Mouse (Mus musculus) midbrain, embryonic 11.5 days (tissue): ENCODE measurements at regions not wholly inside any gene's neighbourhood (a gene's known extent, or its start where the extent isn't known, plus 50 kb on each side); places are given as distances from the start of the nearest gene placed in this dataset.
A peak's percentile ranks its signal among the peaks of the same experiment; 100 is the strongest.

Experiments used
- ATAC-seq: fragments of 200-750 bp; cut with Nextera tagmentation; 2 replicates; pipeline ENCODE4 v1.8.0; 2017; ENCODE audit warnings: moderate TSS enrichment, moderate library complexity; ENCODE audit not compliant: low FRiP score
- DNase-seq: peaks from one replicate; pipeline ENCODE4 v3.0.0; 2015; ENCODE audit warnings: low spot score; ENCODE audit errors: missing footprints
- H3K27ac ChIP-seq: fragments of 300-500 bp; sonication (generic); 2 replicates; pipeline ENCODE4 v1.5.1; 2014; ENCODE audit warnings: low read depth, low read length
- H3K27me3 ChIP-seq: fragments of 300-500 bp; sonication (generic); 2 replicates; pipeline ENCODE4 v1.6.1; 2014; ENCODE audit warnings: mild to moderate bottlenecking, low read length, moderate library complexity, mixed read lengths; ENCODE audit not compliant: control insufficient read depth, insufficient read depth
- H3K36me3 ChIP-seq: fragments of 300-500 bp; sonication (generic); 2 replicates; pipeline ENCODE4 v1.6.1; 2014; ENCODE audit warnings: mild to moderate bottlenecking, low read length, moderate library complexity, mixed read lengths; ENCODE audit not compliant: control insufficient read depth, insufficient read depth
- H3K4me1 ChIP-seq: fragments of 300-500 bp; sonication (generic); 2 replicates; pipeline ENCODE4 v1.6.1; 2014; ENCODE audit warnings: low read length; ENCODE audit not compliant: control insufficient read depth, insufficient read depth
- H3K4me2 ChIP-seq: fragments of 300-500 bp; sonication (generic); 2 replicates; pipeline ENCODE4 v1.6.1; 2014; ENCODE audit warnings: mild to moderate bottlenecking, moderate library complexity
- H3K4me3 ChIP-seq: fragments of 300-500 bp; sonication (generic); 2 replicates; pipeline ENCODE4 v1.5.1; 2014; ENCODE audit warnings: low read depth, low read length
- H3K9ac ChIP-seq: fragments of 300-500 bp; sonication (generic); 2 replicates; pipeline ENCODE4 v1.6.1; 2014; ENCODE audit warnings: low read length
- H3K9me3 ChIP-seq: fragments of 300-500 bp; sonication (generic); 2 replicates; pipeline ENCODE4 v1.6.1; 2016; ENCODE audit warnings: low read length; ENCODE audit not compliant: control insufficient read depth
- WGBS: fragments of 180-500 bp; shearing (Covaris S2); extraction: QIAGEN DNeasy Blood & Tissue Kit; methylation state at CpG from one replicate; pipeline ENCODE4 v1.1.7; 2014; 5-methylcytosine and 5-hydroxymethylcytosine counted together

DNA sequence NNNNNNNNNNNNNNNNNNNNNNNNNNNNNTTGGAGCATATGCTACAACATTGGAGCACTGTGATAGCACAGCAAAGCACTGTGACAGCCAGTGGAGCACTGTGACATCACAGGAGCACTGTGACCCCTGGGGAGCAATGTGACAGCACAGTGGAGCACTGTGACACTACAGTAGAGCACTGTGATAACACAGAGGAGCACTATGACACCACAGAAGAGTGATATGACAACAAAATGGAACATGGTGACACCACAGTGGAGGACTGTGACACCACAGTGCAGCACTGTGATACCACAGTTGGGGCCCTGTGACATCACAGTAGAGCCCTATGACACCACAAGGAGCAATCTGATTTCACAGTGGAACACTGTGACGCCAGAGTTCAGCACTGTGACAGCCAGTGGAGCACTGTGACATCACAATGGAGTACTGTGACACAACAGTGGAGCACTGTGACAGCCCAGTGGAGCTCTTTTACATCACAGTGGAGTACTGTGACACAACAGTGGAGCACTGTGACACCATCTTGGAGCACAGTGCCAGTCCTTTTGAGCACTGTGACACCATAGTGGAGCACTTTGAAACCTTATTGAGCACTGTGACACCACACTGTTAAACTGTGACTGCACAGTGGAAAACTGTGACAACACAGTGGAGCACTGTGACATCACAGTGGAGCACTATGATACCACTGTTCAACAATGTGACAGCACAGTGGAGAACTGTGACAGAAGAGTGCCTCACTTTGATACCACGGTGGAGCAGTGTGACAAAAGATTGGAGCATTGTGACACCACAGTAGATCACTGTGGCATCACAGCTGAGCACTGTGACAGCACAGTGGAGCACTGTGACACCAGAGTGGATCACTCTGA, 116.9 kb upstream of the Vmn1r2 start:
- 58% methylated on average over 2 of the region's 2 CpGs for WGBS
- Histone ChIP-seq H3K9me3 (peaks cover 54% of the 10 kb centered on the region), H3K4me3 (no peak overlapping the region), H3K27me3 (no peaks in the 10 kb centered on the region), H3K9ac (no peak overlapping the region), H3K4me2 (no peak overlapping the region), H3K4me1 (no peaks in the 10 kb centered on the region), H3K27ac (no peak overlapping the region), H3K36me3 (no peaks in the 10 kb centered on the region)
- DNase-seq (peak; percentile 68), ATAC-seq (peak; percentile 59)

DNA sequence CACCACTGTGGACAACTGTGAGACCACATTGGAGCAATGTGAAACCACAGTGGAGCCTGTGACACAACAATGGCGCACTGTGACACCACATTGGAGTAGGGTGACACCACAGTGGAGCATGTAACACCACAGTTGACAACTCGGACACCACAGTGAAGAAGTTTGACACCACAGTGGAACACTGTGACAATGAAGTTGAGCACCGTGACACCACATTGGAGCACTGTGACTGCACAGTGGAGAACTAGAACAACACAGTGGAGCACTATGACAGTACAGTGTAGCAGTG, 116.3 kb upstream of the Vmn1r2 start:
- ATAC-seq: peak; percentile 3; the same call in 1 of the 2 replicates
- 80% methylated on average over 3 of the region's 3 CpGs for WGBS
- Histone ChIP-seq H3K36me3 (no peaks in the 10 kb centered on the region), H3K27me3 (no peaks in the 10 kb centered on the region), H3K27ac (no peak overlapping the region), H3K4me1 (no peaks in the 10 kb centered on the region), H3K9me3 (peaks cover 60% of the 10 kb centered on the region), H3K4me2 (no peak overlapping the region), H3K4me3 (no peak overlapping the region), H3K9ac (no peak overlapping the region)
- no peak for DNase-seq

DNA sequence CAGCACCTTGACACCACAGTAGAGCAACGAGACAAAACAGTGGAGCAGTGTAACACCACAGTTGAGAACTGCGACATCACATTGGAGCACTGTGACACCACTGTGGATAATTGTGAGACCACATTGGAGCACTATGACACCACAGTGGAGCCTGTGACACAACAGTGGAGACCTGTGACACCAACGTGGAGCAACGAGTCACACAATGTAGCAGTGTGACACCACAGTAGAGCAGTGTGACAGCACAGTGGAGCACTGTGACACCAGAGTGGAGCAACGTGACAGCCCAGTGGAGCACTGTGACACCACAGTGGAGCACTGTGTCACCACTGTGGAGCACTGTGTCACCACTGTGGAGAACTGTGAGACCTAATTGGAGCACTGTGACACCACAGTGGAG, 115.9 kb upstream of the Vmn1r2 start:
- H3K27ac ChIP-seq: no peak overlapping the region
- no peaks in the 10 kb centered on the region for H3K27me3 ChIP-seq
- H3K9ac ChIP-seq: no peak overlapping the region
- no peak overlapping the region for H3K4me2 ChIP-seq
- peaks cover 64% of the 10 kb centered on the region for H3K9me3 ChIP-seq
- no peak overlapping the region for H3K4me3 ChIP-seq
- no peaks in the 10 kb centered on the region for H3K36me3 ChIP-seq
- peak; percentile 17 for DNase-seq
- H3K4me1 ChIP-seq: no peaks in the 10 kb centered on the region
- 0 out of 2 replicates have a peak, but pooled peaks have one; percentile 2 for ATAC-seq
- WGBS: 69% methylated on average over 5 of the region's 5 CpGs

DNA sequence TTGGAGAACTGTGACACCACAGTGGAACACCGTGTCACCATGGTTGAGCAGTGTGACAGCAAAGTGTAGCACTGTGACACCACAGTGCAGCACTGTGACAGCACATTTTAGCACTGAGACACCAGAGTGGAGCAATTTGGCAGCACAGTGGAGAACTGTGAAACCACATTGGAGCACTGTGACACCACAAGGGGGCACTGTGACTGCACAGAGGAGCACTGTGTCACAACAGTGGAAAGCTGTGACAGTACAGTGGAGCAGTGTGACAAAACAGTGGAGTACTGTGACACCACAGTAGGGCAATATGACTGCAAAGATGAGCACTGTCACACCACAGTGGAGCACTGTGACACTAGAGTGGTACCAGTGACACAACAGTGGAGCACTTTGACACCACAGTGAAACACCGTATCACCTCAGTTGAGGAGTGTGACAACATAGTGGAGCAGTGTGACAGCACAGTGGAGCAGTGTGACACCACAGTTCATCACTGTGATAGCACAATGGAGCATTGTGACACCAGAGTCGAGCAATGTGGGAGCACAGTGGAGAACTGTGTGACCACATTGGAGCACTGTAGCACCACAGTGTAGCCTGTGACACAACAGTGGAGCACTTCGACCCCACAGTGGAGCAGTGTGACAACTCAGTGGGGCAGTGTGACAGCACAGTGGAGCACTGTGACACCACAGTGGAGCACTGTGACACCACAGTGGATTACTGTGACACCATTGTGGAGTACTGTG, 114.6 kb upstream of the Vmn1r2 start:
- no peak overlapping the region for H3K27ac ChIP-seq
- H3K27me3 ChIP-seq: no peaks in the 10 kb centered on the region
- H3K36me3 ChIP-seq: no peaks in the 10 kb centered on the region
- DNase-seq (peak; percentile 28), ATAC-seq (peak; percentile 18; the same call in 1 of the 2 replicates)
- no peak overlapping the region for H3K4me3 ChIP-seq
- peaks cover 65% of the 10 kb centered on the region for H3K9me3 ChIP-seq
- no peak overlapping the region for H3K4me2 ChIP-seq
- 82% methylated on average over 4 of the region's 4 CpGs for WGBS
- H3K9ac ChIP-seq: no peak overlapping the region
- H3K4me1 ChIP-seq: no peaks in the 10 kb centered on the region

DNA sequence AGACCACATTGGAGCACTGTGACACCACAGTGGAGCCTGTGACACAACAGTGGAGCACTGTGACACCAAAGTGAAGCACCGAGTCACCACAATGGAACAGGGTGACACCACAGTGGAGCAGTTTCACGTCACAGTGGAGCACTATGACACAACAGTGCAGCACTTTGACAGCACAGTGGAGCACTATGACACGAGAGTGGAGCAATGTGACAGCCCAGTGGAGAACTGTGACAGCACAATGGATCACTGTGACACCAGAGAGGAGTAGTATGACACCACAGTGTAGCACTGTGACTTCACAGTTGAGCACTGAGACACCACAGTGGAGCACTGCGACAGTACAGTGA, 114.1 kb upstream of the Vmn1r2 start:
- H3K27ac ChIP-seq: no peak overlapping the region
- H3K9ac ChIP-seq: no peak overlapping the region
- no peaks in the 10 kb centered on the region for H3K27me3 ChIP-seq
- no peaks in the 10 kb centered on the region for H3K36me3 ChIP-seq
- peak; percentile 3; the same call in 1 of the 2 replicates for ATAC-seq
- peak; percentile 72 for DNase-seq
- WGBS: 68% methylated on average over 4 of the region's 4 CpGs
- H3K4me1 ChIP-seq: no peaks in the 10 kb centered on the region
- no peak overlapping the region for H3K4me3 ChIP-seq
- no peak overlapping the region for H3K4me2 ChIP-seq
- H3K9me3 ChIP-seq: peaks cover 65% of the 10 kb centered on the region

DNA sequence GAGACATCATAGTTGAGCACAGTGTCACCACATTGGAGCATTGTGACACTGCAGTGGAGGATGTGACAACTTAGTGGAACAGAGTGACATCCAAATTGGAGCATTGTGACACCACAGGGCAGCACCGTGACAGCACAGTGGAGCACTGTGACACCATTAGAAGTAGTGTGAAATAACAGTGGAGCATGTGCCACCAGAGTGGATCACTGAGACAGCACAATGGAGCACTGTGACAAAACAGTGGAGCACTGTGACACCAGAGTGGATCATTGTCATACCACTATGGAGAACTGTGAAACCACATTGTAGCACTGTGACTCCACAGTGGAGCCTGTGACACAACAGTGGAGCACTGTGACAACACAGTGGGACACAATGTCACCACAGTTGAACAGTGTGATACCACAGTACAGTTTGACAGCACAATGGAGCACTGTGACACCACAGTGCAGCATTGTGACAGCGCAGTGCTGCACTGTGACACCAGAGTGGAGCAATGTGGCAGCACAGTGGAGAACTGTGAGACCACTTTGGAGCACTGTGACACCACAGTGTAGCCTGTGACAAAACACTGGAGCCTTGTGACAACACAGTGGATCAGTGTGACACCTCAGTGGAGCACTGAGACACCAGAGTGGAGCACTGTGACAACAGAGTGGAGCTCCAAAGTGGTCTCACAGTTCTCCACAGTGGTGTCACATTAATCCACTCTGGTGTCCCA, 113.5 kb upstream of the Vmn1r2 start:
- Histone ChIP-seq H3K9ac (no peak overlapping the region), H3K36me3 (no peaks in the 10 kb centered on the region), H3K4me2 (no peak overlapping the region), H3K4me3 (no peak overlapping the region), H3K4me1 (no peaks in the 10 kb centered on the region), H3K9me3 (peaks cover 69% of the 10 kb centered on the region), H3K27ac (no peak overlapping the region), H3K27me3 (no peaks in the 10 kb centered on the region)
- ATAC-seq (no peak), DNase-seq (peak; percentile 14)
- WGBS: 86% methylated on average over 2 of the region's 2 CpGs

DNA sequence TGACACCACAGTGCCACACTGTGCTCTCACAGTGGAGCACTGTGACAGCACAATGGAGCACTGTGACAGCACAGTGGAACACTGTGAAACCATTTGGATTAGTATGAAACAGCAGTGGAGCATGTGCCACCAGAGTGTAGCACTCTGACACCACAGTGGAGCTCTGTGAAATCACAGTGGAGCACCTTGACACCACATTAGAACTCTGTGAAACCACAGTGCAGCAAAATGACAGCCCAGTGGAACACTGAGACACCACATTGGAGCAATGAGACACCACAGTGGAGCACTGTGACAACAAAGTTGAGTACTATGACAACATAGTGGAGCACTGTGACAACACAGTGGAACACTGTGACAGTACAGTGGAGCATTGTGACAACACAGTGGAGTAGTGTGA, 112.2 kb upstream of the Vmn1r2 start:
- H3K9me3 ChIP-seq: peaks cover 80% of the 10 kb centered on the region
- no peak overlapping the region for H3K27ac ChIP-seq
- H3K4me3 ChIP-seq: no peak overlapping the region
- no peaks in the 10 kb centered on the region for H3K27me3 ChIP-seq
- ATAC-seq: no peak
- peak; percentile 74 for DNase-seq
- no peaks in the 10 kb centered on the region for H3K4me1 ChIP-seq
- H3K4me2 ChIP-seq: no peak overlapping the region
- no peak overlapping the region for H3K9ac ChIP-seq
- H3K36me3 ChIP-seq: no peaks in the 10 kb centered on the region

DNA sequence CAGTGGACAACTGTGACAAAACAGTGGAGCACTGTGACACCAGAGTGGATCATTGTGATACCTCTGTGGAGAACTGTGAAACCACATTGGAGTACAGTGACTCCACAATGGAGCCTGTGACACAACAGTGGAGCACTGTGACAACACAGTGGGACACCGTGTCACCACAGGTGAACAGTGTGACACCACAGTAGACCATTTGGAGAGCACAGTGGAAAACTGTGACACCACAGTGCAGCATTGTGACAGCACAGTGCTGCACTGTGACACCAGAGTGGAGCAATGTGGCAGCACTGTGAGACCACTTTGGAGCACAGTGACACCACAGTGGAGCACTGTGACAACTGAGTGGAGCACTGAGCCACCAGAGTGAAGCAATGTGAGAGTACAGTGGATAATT, 111.7 kb upstream of the Vmn1r2 start:
- ATAC-seq: no peak
- WGBS: 90% methylated on average over 1 of the region's 1 CpGs
- DNase-seq: no peak
- no peaks in the 10 kb centered on the region for H3K4me1 ChIP-seq
- H3K36me3 ChIP-seq: no peaks in the 10 kb centered on the region
- H3K4me2 ChIP-seq: no peak overlapping the region
- no peak overlapping the region for H3K4me3 ChIP-seq
- peaks cover 75% of the 10 kb centered on the region for H3K9me3 ChIP-seq
- H3K27ac ChIP-seq: no peak overlapping the region
- no peak overlapping the region for H3K9ac ChIP-seq
- no peaks in the 10 kb centered on the region for H3K27me3 ChIP-seq

DNA sequence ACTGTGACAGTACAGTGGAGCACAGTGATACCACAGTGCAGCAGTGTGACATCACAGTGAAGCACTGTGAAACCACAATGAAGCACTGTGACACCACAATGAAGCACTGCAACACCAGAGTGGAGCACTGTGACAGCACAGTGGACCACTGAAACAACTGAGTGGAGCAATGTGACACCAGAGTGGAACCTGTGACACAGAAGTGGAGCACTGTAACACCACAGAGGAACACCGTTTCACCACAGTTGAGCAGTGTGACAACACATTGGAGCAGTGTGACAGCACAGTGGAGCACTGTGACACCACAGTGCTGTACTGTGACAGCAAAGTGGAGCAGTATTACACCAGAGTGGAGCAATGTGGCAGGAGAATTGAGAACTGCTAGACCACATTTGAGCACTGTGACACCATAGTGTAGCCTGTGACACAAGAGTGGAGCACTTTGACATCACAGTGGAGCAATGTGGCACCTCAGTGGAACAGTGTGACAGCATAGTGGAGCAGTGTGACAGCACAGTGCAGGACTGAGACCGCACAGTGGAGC, 107.5 kb upstream of the Vmn1r2 start:
- WGBS: 48% methylated on average over 2 of the region's 2 CpGs

More for the DNA sequence above, 107.5 kb upstream of the Vmn1r2 start:
- H3K27ac ChIP-seq: no peak overlapping the region
- no peak overlapping the region for H3K9ac ChIP-seq
- ATAC-seq (no peak), DNase-seq (peak; percentile 26)
- no peak overlapping the region for H3K4me2 ChIP-seq
- H3K9me3 ChIP-seq: peaks cover 66% of the 10 kb centered on the region
- no peaks in the 10 kb centered on the region for H3K4me1 ChIP-seq
- H3K27me3 ChIP-seq: no peaks in the 10 kb centered on the region
- no peak overlapping the region for H3K4me3 ChIP-seq
- H3K36me3 ChIP-seq: no peaks in the 10 kb centered on the region
